Mouse (Mus musculus) left cerebral cortex, adult 9 months (tissue): ENCODE results near the gene Mslnl.

Source experiments
- DNase-seq, 2 experiments: peaks; one replicate each; pipeline ENCODE4 v3.0.0; 2022; ENCODE audit warnings: low spot score in 2 of 2

The Mslnl gene

GRCm38 (mm10) chr17:25743831-25744230 lies 8.0 kb downstream of the Mslnl start:
- no peak for DNase-seq

GRCm38 (mm10) chr17:25744311-25744710 lies 8.5 kb downstream of the Mslnl start:
- DNase-seq, result no peak

- DNase-seq, result no peak
These were observed 12.4 kb downstream of the Mslnl start for GRCm38 (mm10) chr17:25748238-25748637.

GRCm38 (mm10) chr17:25749314-25749713 lies 13.5 kb downstream of the Mslnl start:
- DNase-seq, result no peak

DNA sequence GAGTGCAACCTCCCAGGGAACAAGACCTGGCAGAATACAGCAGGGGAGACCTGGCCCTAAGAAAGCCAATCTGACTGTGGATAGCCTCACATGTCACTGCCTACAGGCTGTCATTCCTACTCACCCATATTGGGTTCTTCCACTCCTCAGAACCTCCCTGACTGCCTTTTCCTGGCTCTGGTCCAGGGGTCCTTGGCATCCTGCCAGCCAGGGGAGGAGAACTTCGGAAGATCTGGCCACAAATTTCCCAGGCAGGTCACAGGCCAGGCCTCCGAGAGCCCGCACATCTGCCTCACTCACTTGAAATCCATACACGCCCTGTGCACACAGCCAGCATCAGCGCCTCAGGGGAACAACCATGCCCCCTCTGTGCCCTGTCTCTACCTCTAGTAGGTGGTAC lies 15.6 kb downstream of the Mslnl start:
- no peak for DNase-seq

DNA sequence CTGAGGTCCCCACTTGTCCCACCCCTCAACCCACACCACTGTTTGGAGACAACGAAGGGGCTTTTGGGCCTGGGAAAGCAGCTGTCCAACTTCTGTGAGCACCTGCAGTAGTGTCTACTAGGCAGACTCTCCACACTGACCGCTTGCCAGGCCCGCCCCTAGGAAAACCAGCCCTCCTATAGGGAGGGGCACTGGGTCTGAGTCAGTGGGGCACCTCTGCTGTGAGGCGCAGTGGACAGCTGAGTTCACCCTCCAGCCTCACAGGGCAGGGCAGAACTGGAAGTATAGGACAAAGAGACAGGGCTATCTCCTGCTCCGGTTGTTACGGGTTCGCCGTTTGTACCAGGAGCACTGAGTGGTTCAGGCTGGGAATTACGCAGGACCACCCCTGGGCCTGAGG lies 18.4 kb downstream of the Mslnl start, which contains the start of gene Msln:
Gene Msln, minus strand, starts transcription at position 138 of the 400 bp plus-strand sequence.
- no peak for DNase-seq

DNA sequence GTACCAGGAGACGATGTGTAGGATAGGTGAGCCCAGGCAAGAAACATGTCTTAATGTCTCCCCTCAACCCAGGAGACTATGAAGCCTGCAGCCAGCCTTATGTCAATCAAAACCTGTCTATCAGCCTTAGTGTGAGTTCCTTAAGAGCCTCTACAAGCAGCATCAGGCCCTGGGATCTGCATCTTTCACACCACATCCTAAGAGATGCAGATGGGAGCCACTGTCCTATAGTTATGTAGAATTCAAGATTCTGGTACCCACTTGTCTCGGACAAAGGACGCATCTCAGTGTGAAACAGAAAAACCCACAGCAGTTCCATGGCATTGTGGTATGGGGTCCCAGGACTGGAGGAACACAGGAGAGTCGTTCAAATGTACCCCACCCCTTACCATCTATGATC lies 19.2 kb downstream of the Mslnl start:
- no peak for DNase-seq

DNA sequence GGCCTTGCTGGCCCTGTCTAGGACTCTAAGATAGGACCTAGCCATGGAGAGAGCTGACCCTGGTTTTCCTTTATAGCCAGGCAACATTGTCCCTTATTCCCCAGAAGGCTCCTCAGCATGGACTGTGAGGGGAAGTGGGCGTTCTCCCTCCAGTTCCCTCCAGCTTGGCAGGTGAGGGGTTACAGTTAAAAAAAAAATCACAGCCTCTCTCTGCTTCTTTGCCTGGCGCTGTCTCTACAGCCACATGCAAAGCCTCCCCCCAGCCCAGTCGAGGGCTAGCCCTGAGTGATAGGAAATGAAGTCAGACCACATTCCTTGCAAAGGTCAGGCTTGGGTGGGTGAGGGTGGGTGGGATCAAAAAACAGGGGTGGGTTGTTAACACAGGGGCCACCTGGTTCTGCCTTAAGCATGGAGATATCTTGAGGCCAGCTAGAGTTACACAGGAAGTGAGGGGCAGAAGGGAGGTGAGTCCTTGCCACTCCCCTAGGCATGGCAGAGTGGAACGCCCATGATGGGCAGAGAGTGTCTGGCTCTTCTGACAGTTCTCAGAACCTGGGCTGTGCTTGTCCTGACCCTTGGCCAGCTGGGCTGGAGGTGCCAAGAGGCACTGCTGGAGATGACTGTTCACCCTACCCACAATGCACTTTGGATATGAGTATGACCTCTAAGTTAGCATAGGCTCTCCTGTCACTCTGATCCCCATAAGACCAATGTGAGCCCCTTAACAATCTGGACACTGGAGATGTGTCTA lies 20.0 kb downstream of the Mslnl start:
- DNase-seq, result no peak

DNA sequence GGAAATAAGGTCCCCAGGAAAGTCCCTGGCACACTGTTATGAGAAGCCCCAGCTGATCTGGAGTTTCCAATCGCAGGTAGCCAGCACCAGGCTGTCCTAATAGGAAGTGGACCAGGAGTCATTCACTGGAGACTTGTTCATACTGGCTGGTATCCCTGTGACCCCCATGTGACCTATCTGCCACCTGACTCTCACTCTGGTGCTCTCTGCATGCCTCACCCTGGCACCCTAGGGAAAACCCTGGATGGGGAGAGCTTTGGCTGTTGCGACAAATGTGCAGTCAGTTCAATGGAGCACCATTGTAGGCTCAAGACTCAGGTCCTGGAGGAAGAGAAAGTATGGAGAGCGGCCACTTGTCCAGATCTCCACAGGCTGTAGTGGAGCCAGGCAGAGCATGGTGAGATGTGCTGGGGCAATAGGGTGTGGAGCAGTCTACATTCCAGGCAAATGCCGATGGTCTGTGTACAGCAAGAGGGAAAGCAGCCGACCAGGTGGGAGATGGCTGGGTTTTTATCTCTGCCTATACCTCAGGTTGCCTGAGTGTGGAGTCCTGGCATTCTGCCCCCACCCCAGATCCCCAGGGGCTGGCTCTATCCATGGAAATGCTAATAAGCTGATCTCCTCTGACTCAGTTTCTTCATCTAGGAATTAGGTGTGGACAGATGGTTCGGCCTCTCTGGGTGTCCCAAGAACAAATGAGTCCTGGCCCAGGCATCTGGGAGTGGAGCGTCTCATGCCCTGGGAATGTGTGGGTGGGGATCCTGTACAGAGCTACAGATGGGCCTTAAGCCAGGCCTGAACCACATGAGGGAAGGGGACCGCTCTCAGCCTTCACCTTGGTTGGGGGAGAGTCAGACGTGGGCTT lies 20.8 kb downstream of the Mslnl start:
- DNase-seq, result no peak

DNA sequence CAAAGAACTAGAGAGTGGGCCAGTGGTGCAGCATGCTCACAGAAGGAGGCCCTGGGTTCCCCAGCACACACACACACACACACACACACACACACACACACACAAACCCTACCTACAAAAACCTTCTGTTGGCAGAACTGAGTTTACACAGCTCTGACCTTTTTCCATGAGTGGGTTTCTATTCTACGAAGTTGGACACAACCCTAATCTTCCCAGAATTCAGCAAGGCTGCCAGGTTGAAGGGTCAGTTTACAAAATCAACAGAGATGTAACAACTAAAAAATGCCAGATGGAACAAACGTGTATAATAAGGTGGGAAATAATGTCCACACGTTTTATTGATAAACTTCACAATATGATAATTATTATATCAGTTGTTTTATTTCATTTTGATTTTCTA lies 21.8 kb downstream of the Mslnl start:
- no peak for DNase-seq

DNA sequence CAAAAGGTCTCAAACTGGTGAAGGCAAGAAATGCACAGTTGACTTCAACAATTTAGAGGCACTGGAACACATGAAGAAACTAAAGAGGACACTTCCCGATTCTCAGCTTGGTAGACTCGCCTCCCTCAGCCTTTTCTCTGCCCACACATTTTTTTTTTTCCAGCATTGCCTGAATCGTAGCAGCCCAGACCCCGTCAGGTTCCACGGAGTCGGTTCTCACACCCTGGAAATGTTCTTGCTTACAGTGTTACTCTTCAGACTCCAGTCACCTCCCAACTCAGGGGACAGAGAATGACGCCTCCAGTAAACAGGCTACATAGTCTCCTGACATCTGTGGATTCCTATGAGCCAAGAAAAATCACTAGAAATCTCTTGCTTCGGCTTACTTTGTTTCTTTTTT lies 24.3 kb downstream of the Mslnl start:
- DNase-seq, result no peak

GRCm38 (mm10) chr17:25761561-25761970 lies 25.7 kb downstream of the Mslnl start:
- peak in 1 of 2 experiments; percentile 55 for DNase-seq

GRCm38 (mm10) chr17:25762591-25762990 lies 26.7 kb downstream of the Mslnl start:
- no peak for DNase-seq

GRCm38 (mm10) chr17:25765886-25766285 lies 30.0 kb downstream of the Mslnl start:
- no peak for DNase-seq

DNA sequence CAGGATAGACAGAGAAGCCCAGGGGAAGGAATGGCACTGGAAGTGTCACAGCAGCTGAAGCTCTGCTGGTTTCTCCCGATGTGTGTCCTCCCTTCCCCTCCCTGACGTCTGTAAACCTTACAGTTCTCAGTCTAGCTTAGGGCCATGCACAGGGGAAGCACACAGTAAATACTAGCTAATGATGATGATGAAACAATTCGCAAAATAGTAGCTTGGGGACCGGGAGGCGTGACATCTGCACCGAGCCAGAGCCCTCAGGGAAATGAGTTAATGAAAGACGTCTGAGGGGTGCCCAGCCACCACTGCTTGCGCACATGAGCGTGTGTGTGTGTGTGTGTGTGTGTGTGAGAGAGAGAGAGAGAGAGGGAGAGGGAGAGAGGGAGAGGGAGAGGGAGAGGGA lies 33.5 kb downstream of the Mslnl start:
- DNase-seq, result no peak

DNA sequence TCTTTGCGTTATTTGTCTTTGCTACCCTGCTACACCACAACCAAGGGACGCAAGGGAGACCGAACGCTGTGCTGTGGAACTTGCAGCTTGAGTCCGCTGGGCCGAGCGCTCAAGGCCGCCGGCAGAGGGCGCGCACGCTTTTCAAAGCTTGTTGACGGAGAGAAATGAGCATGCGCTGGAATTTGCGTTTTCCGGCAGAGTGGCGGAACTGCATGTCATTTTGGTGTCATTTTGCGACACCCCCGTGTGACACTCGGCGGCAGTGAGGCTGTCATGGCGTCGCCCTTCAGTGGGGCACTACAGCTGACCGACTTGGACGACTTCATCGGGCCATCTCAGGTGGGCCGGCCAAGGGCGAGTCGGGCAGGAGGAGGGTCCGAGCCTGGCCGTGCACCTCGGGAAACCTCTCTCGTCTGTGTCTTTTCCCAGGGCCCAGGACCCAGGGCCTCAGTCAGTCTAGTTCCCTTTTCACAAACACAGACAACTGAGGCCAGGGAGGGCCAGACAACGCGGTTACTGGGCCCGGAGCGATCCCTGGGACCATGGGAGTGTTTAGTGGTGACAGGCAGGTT lies 37.8 kb downstream of the Mslnl start, which contains the start of gene Narfl:
Gene Narfl, plus strand, starts transcription at position 228 of the 572 bp plus-strand sequence.
- peak; percentile 90 to 99 for DNase-seq

DNA sequence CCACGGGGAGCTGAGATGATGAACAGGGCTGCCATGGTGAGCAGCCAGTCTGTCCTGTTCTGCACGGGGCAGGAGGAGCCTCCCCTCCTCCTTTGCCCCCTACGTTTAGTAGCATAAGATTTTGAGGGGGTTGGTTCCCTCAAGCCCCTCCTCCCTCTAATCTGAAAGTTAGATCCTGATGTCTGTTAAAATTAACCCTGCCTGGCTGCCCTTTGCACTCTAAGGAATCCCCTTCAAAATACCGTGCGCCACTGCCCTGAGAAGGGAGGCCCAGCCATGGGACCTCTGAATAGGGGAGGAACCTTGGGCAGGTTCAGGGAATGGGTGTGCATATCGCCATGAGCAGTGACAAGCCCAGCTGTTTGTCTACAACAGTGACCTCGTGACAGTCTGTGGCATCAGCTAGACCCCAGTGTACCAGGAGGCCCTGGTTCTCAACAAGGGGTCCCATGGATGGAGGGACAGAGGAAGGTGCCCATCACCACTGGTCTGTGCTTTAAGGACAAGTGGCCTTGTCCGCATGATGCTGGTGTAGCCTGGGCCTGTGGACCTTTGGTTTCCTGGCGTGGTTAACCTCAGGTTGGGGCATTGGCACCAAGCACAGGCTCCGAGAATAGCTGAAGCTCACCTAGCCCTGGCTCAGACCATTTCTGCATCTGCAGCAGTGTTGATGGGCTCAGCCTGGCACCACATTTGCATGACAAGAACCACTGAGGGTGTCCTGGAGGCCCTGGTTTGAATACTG lies 39.6 kb downstream of the Mslnl start:
- DNase-seq, result no peak

DNA sequence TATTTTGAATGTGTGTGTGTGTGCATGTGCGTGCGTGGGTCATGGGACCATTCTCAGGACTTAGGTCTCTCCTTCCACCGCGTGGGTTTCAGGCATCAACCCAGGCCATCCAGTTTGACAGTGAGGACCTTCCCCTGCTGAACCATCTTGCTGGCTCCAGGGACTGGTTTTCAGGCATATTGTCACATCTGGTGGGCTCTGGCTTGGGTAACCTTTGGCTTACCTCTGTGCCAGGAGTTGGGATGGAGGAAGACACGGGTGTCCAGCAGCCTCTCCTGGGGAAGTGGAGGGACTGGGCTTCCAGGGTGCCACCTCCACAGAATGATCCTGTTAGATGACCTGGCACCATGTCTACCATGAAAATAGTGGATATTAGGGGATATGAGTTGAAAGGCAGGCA lies 42.1 kb downstream of the Mslnl start:
- DNase-seq, result no peak

GRCm38 (mm10) chr17:25781339-25781738 lies 45.5 kb downstream of the Mslnl start:
- DNase-seq, result no peak

DNA sequence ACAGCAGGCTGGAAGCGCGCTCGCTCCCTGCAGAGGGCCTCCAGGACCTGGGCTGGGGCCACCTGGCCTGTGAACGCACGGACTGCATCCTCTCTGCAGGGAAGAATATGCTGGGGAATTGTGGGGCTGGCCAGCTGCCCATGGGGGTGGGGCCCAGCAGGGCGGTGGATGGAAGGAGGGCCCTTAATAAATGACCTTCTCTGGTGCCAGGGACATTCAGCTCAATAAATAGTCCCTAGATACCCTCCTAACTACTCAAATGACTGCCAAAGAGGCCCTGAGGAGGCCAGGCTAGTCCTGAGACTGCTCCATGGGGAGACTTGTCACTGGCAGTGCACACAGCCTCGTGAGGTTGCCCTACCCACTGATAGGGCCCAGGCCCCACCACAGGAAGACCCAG lies 47.2 kb downstream of the Mslnl start:
- no peak for DNase-seq

- no peak for DNase-seq
These were observed 48.2 kb downstream of the Mslnl start for GRCm38 (mm10) chr17:25783861-25784574.
